Mouse (Mus musculus) layer of hippocampus, adult 9-11 months (tissue): Measurements from ENCODE around the gene Egfl7.

Experiments used
- DNase-seq: peaks from one replicate; pipeline ENCODE4 v3.0.0; 2022

The Egfl7 gene

DNA sequence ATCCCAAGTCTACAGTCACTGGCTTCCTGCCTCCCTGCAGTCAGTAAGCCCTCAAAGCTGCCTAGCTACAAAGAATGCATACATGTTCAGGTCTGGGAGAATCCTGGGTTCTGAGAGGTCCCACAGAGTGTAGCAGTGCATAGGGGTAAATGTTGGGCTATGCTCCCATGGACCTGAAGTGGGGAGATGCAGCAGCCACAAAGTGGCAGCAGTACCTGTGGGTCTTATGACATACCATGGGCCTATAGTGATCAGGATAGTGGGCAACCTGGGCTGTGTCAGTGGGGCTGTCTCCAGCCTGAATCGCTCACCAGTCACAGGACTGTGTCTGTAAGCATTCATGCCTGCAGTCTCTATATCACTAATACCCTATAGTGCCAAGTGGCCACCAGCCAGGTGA is at the start of gene Egfl7:
Gene Egfl7, plus strand, starts transcription at position 301 of the 400 bp plus-strand sequence.
- no peak for DNase-seq

DNA sequence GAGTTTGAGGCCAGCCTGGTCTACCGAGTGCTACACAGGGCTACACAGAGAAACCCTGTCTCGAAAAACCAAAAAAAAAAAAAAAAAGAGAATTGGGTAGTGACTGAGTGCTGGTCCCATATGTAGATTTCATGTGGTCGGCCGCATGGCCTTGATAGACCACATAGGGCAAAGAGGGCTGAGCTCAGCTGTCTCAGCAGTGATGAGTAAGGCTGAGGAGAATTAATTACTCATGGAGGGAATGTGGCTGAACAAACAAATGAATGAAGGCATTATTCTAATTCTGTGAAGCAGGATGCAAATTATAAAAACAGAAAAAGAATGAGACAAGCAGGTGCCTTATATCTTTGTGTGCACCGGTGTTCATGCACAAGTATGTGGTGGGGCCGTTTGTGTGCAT is 48.0 kb upstream of the Egfl7 start:
- DNase-seq = no peak

DNA sequence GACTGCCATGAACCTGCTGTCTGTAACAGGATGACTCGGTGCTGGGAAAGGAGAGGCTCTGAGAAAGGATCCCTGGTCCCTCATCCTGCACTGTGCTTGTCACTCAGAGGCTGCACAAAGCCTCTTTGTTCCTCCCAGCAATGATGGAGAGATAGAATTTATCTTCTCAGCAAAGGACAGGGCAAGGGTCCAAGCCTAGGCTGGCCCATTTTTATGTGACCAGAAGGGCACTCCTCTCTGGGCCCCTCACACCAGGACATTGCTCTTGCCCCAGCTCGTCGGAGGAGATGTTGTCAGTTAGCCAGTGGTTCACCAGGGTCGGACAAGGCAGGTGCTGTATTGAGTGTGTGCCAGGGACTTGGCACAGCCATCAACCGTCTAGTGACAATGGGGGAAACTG is 46.6 kb upstream of the Egfl7 start:
- no peak for DNase-seq

DNA sequence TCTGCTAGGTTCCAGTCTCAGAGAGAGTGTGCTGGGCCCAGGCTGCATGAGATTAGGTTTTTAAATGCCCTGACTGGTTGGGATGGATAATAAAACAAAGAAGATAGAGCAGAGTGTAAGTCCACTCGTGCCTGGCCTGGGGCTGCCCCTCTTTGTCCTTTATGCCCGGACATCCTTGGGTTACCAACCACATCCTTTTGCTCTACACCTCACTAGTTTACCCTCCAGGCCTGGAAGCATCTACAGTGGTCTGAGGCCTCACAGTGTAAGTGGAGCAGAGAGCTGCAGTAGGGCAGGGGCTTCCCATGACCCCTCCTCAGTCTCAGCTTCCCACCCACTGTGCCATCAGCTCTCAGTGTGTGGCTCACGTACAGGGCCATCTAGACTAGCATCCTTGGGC is 45.7 kb upstream of the Egfl7 start:
- no peak for DNase-seq

DNA sequence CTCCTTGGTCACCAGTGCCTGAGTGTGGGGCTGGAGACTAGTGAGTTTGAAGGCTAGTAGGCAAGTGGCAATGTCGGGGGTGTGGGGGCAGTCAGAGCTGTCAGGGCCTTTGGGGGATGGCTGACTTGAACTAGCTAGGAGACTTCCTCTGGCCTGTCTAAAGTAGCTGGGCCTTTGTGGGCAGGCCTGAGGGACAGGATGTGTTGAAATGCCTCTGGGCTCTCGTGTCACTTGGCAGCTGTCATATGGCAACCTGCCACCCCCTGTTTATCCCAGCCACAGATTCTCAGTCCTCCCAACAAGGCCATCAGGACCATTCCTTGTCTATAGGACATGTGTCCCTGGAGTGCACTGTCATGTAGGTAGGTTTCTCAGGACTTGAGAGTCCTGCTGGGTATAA is 45.2 kb upstream of the Egfl7 start:
- DNase-seq = peak; percentile 85

DNA sequence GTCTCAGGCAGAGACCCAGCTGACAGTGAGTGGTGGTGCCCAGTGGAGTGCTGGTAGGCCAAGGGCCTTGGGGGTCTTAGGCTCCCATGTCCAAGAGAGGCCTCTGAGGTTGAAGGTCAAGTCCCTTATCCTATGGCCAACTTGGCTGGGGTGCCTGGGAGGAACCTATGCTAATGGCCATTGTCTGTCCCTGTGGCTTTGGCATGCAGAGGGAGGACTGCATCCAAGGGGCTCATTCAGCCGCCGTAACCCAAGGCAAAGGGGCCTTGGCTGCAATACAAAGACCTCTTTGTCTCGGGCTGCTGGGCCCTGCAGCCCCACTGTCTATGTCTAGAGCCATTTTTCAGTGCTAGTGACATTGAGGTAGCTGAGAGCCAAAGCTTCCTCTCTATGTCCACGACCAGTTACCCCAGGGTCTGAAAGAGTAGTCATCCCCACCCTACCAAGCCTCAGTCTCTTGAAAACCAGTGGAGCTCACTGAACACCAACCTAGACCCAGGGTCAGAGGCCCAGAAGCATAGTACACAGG is 44.2 kb upstream of the Egfl7 start:
- peak; percentile 66 for DNase-seq

DNA sequence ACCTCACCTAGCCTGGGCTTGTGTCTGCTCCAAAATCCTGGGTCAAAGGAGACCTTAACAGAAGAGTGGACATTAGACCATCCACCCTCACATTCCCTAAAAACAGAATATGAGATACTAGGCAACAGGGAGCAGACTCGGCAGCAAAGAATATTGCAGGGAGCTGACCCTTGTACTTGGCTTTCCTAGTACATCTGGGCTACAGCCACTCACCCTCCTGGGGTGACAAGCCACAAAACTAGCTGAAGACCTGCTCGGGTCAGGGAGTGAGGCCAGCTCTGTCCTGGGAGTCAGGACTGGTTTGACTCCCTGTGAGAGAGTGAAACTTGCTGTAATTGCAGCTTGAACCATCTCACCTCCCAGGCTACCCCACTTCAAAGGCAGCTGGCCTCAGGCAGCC is 40.3 kb upstream of the Egfl7 start:
- no peak for DNase-seq

DNA sequence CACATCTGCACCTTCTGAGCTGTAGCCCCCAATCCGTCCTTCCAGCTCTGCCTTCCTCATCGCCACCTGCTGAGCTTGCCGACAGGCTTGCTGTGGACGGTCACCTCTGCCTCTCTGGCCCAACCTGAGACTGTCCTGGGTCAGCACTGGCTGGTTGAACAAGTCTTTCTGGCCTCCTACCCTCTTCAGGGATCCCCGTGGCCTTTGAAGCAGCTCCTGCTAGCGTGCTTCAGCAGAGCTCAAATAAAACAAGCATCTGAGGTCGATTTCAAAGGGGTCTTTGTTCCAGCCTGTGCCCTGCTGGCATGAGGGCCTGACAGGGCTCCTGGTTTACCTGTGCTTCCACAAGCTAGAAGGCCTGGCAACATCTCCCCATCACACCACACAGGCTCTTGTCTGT is 39.1 kb upstream of the Egfl7 start:
- no peak for DNase-seq

DNA sequence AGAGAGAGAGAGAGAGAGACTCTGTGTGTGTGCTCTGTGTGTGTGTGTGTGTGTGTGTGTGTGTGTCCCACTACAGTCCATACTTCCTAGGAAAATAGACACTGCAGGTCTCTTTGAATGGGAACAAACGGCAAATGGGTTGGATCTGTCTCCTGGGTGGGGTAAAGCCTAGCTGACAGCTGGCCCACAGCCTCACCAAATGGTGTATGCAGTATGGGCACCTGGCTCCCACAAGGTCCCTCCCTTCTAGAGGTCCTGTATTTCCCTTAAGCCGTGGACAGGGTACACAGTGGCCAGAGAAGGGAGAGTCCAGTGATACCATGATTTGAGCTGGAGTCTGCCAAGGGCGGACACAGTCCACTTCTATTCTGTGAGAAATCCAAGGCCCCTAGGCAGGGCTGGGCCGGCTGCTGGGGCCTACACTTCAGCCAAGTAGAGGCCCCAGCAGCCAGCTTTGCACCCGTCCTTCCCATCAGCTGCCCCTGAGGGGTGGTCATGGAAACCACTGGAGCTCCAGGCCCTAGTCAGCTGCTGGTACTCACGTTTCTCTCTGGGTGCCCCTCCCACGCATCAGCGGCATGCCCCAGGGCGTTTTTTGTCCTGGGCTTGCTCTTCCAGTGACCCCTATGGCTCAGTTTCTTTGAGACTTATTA is 38.4 kb upstream of the Egfl7 start:
- no peak for DNase-seq

DNA sequence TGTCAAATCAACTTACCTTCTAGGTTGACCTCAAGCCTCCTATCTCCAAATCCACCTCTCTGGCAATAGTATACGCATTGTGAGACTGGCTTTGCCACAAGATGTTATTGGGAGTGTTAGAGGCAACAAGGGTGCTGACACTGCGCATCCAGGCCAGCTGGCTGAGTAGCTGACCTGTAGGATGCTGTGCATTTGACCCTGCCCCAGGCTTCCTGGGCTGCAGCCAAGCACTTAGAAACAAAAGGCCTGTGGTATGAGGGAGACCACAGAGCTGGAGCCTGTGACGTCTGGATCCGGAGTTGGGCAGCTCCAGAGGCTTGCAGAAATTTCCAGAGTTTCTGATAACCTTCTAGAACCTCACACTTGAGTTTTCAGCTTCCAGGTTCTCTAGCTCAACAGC is 36.7 kb upstream of the Egfl7 start:
- no peak for DNase-seq

DNA sequence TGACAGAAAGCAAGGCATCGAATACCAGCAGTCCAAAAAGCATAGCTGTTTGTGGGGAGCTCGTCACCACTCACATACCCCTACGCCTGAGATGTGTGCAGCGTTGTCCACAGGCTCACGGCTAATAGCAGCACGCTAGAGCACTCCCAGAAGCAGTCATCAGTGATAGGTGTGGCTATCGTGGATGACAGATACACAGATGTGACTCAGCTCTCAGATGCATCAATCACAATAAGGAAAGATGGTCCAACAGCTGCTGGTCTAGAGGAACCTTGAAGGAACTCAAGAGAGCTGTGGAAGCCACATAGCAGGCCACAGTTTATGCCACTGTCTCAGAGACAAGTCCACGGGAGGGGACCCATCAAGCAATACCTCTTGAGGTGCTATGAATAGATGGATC is 36.0 kb upstream of the Egfl7 start:
- DNase-seq = no peak

DNA sequence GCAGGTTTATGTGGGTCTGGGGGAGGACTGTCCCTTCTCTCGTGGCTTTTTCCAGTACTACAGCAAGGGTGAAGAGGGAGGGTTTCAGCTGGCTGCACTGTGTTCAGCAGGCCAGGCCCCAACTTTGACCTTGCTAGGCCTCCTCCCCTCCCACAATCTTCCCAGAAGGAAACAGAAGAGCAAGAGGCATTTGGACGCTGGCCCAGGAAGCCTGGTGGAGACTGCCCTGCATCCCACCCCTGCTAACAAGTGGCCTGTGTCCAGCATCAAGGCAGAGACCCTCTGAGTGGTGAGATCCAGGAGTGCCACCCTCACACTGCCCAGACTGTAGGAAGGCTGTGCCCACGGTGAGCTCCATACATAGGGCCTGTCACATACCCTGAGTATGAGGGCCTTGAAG is 35.5 kb upstream of the Egfl7 start:
- no peak for DNase-seq

DNA sequence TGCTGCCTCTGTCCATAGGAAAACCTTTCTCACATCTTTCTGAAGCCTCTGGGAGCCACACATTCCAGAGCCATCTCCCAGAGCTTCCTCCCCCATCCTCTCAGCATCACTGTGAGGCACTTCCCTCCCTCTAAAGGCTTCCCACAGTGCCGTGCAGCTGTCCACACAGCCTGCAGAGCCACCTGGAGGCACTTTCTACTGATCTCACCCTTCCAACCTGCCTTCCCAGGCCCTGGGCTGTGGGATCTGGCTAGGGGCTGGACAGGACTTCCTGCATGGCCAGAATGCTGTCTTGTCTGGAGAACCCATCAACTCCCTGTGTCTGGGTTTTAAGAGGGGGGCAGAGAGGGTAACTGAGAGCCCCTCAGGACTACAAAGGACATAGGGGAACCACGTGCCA is 32.3 kb upstream of the Egfl7 start:
- no peak for DNase-seq

DNA sequence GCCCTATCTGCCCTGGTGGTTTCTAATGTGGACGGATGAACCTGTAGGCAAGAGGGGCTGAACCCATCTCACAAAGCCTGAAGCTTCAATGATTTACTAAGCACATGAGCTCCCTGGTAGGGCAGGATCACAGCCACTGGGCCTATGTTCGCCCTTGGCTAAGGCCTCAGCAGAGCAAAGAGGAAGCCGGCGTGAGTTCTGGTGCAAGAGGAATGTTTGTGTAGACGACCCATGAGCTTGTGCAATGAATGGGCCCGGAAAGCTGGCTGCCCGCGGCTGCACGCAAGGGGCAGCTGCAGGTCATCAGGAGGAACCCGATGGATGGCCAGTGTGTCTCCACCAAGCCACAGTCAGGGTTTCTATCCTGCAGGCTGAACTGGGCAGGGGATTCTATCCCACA is 30.0 kb upstream of the Egfl7 start:
- DNase-seq = peak; percentile 64

DNA sequence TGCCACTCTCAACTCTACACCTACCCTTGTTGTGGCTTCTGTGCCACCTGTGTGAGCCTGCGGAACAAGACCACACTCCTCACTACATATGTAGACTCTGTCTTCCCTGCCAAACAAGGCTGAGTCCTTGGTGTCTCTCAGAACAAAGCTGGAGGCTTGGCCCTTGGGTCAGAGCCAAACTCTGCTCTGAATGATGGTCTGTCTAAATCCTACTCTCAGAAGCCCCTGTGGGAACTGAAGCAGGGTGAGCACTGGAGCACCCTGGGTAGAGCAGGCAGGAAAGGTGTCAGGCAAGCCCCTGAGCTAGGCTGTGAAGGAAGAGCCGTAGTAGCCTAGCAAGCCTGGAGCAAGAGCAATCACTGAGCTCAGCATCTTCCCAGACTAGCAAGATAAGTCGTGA is 29.6 kb upstream of the Egfl7 start:
- no peak for DNase-seq

DNA sequence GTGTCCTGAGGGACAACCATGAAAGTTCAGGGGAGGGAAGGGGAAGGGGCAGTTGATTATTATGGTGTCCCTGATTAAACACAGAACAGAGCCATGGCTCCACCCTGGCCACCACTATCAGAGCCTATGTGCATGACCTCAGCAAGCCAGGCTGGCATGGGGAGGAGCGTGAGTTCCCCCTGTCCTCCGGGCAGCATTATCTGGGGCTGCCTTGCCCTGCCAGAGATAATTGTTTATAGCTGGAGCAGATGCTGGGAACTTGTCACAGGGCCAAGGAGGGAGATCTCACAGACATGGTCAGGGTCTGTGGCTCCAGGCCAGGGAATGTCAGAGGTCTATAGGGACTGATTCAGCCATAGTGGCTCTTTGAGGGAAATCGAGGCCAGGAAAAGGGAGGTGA is 29.0 kb upstream of the Egfl7 start:
- DNase-seq = no peak

DNA sequence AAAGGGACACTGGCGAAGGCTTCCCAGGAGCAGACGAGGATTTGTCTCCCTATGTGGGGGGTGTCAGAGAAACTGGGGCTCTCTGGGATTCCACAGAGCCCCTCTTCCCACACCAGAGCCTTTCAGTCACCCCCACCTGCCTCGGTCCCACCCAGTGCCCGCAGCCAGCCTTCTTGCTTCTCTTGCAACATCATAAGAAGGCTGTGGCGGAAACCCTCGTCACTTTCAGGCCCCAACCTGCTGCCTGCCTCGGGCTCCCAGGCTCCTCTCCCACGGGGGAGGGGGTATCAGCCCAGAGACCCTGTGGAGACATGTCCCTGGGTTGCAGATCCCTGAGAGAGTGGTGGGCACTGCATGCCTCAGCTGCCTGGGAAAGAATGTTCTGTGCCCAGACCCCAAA is 28.4 kb upstream of the Egfl7 start:
- no peak for DNase-seq

DNA sequence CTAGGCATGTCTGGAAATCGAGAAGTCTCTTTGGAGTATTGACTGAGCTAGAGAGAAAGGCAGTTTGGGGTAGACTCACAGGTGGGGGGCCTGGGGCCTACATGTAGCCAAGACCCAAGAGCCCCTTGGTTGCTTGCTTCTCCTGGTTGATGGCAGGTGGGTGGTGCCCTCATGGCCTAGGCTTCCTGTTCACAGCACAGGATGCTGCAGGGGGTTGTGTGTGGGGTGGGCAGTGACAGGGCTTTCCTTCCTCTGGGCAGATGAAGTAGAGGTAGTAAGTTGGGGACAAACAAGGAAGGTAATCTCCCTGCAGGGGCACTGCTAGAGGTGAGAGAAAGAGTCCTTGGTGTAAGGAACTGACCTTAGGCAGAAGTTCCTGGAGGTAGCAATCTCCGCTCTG is 27.7 kb upstream of the Egfl7 start:
- DNase-seq = no peak

DNA sequence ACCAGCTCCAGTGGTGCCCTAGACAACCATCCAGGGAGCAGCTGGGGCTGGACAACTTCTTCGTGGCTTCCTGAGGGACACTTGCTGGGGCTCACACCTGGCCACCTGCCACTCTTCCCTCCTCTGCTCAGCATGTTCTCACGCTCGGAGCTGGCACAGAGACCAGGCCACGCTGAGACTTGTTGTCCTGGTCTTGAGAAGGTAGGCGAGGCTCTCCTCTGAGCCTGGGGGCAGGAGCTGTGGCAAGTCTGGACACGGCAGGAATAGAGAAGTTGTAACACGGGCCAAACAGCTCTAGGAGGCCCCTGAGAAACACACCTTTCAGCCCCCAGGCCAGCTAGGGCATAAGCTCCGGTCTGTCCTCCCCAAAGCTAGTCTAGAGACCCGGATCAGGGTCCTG is 25.9 kb upstream of the Egfl7 start:
- no peak for DNase-seq

DNA sequence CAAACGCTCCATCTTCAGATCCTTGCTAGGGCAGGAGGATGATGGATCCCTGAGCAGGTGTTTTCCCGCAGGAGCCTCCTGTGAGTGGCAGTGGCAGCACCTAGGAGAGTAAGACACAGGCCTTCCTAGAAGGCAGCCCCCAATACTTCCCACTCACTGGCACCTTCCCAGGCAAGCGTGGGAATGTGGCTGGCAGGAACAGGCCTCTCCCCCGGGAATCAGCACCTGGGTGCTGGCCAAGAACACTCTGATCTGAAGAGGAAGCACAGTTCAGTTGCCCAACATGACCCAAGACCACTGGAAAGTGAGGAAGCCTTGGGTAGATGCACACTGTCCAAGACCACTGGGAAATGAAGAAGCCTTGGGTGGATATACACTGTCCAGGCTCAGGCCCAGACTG is 24.7 kb upstream of the Egfl7 start:
- DNase-seq = peak; percentile 77

DNA sequence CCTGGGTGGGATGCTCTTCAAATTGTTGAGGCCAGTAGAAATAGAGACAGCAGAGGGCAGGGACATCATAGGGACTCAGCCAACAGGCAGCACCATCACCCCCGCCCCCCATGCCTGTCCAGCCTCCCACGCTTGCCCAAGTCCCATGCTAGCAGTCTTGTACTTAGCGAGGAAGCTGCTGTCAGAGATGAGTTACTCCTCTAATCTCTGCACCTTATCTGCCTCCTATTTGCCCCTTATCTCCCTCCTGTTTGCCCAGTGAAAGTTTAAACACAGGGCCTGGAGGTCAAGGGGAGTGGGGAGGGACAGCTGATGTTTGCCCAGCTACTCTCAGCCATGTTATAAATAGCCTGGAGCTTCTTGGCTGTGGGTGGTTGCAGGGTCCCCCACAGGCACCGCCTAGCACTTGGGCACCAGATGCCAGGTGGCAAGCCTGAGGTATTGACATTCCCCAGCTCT is 23.2 kb upstream of the Egfl7 start:
- no peak for DNase-seq

DNA sequence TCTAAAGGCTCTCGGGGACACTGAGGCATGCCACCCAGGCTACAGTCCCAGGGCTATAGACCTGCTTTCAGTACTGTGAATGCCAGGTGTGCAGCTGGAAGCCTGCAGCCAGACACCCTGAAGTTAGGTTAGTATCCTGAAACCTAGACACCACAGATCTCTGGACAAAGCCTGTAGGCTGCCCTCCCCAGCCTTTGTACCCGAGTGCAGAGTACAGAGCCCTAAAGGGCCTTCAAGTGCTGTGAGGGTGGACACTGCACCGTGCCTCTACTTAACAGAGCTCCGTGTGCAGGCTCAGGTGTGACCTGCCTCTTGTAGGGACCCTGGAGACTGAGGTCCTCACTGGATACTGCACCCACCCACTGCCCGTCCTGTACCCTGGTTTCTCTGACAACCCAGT is 19.3 kb upstream of the Egfl7 start:
- no peak for DNase-seq

DNA sequence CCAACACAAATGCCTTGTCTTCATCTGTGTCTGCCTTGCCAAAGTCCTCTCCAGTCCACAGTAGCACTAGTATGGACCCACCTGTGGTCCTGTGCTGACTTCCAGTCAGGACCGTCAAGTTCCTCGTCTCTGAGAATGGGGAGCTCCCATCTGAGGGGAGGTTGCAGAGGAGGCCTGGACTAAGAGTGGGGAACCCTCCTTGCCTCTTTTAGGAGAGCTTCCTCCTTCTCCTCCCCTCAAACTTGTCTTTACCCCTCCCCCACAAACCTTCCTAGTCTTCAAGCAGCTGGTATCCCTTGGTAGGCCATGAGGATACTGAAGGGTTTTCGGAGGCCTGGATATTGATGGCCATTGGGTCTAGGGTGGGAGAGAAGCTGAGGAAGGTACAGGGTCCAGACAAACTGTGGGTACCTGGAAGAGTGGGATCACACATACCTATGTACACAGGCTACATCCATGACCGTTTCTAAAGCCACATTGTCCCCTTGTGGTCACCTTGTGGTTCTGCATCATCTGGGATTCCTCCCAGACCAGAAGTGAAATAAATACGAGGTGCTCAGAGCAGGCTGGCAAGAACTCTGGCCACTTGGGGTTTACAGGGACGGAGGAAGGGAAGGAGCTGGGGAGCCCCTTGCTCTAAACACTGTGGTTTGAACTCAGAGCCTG is 18.3 kb upstream of the Egfl7 start:
- DNase-seq = no peak

DNA sequence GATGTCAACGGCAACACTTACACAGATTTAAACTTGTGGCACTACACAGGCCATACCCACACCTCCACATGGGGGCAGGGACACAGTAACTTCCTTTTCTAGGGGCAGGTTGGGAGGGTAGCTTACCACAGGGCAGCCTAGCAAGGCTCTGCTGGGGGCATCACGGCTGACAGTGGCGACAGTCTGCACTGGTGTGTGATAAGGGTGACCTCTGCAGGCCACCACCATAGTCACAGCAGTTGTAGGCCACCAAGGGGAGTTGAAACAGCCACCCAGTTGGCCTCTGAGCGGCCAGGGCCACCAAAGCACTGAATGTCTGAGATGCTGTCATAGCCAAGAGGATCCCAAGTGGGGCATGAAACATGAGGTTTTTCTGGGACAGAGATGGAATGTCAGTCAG is 13.6 kb upstream of the Egfl7 start:
- no peak for DNase-seq

DNA sequence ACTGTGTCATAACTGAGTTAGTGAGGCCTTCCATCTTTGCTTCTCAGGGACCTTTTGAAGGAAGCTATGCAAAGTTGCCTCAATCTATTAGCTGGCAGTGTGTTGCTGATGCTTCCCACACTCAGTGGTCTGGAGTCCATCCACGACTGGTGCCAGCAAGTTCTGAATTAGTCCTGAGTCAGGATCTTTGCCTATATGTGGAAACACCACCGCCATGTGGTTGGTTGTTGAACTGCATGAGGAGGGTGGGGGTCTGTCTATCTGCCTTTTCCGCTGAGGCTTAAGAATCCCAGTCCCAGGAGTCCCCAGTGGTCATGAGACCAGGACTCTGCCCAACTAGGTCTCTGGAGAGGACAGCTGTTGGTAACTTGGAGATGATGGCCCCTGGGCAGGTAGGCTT is 9.8 kb upstream of the Egfl7 start:
- DNase-seq = no peak
